Mouse (Mus musculus) brain, embryonic 14.5 days (tissue): ENCODE measurements at regions not wholly inside any gene's neighbourhood (a gene's known extent, or its start where the extent isn't known, plus 50 kb on each side); places are given as distances from the start of the nearest gene placed in this dataset.

ENCODE experiments used
- CTCF ChIP-seq: fragments of 200-500 bp; IDR thresholded peaks from 2 replicates; pipeline ENCODE4 v1.5.1; 2012; ENCODE audit warnings: inconsistent platforms, mild to moderate bottlenecking, moderate library complexity, borderline replicate concordance; ENCODE audit not compliant: insufficient read depth, insufficient read length; ENCODE audit errors: extremely low read depth
- POLR2A ChIP-seq: fragments of 200-500 bp; IDR thresholded peaks from 2 replicates; pipeline ENCODE4 v1.6.1; 2012; ENCODE audit warnings: mild to moderate bottlenecking, inconsistent platforms, borderline replicate concordance; ENCODE audit not compliant: poor library complexity, insufficient read depth, insufficient read length, severe bottlenecking; ENCODE audit errors: extremely low read depth

- TF ChIP-seq CTCF (no peak), POLR2A (no peak)
These were observed 373.4 kb downstream of the Frk start for GRCm38 (mm10) chr10:34856494-34857146.
